Mouse (Mus musculus) ES-E14 (cell line): ENCODE measurements around the gene Tmem132b. TPM values are rescaled to one million over a fixed set of nuclear protein-coding genes. Genes with fewer than 3 reads are reported as not detected.

Experiments used
- DNase-seq: peaks from one replicate; pipeline ENCODE4 v3.0.0-alpha.2; 2013; ENCODE audit warnings: low read depth, low spot score
- H3K27ac ChIP-seq: 2 replicates; pipeline ENCODE4 v1.5.1; 2012; ENCODE audit warnings: low read depth, mild to moderate bottlenecking, low read length, moderate library complexity, mixed read lengths; ENCODE audit not compliant: poor library complexity, insufficient read depth, severe bottlenecking
- H3K36me3 ChIP-seq: 2 replicates; pipeline ENCODE4 v1.6.1; 2012; ENCODE audit warnings: mild to moderate bottlenecking, low read length, moderate library complexity, mixed read lengths; ENCODE audit not compliant: control insufficient read depth, poor library complexity, insufficient read depth, severe bottlenecking
- H3K4me1 ChIP-seq, 2 experiments: fragments of 150-350 bp in 1 of 2; sonication (generic) in 1 of 2; 2 replicates each; pipeline ENCODE4 v1.6.1; 2012; ENCODE audit warnings: low read length in 2 of 2, mild to moderate bottlenecking in 1 of 2, mixed read lengths in 1 of 2; ENCODE audit not compliant: control insufficient read depth in 2 of 2, insufficient read depth in 2 of 2, poor library complexity in 1 of 2
- H3K4me3 ChIP-seq, 2 experiments: fragments of 150-350 bp in 1 of 2; sonication (generic) in 1 of 2; 2 replicates each; pipeline ENCODE4 v1.5.1; 2012; ENCODE audit warnings: low read length in 2 of 2, low read depth in 1 of 2, mild to moderate bottlenecking in 1 of 2, mixed read lengths in 1 of 2; ENCODE audit not compliant: insufficient read depth in 1 of 2, poor library complexity in 1 of 2, severe bottlenecking in 1 of 2
- H3K9ac ChIP-seq: 2 replicates; pipeline ENCODE4 v1.6.1; 2012; ENCODE audit warnings: low read depth, mild to moderate bottlenecking, low read length, mixed read lengths; ENCODE audit not compliant: poor library complexity, insufficient read depth, severe bottlenecking
- H3K9me3 ChIP-seq: fragments of 150-350 bp; sonication (generic); 2 replicates; pipeline ENCODE4 v1.6.1; 2012; ENCODE audit warnings: low read depth, mild to moderate bottlenecking, low read length; ENCODE audit not compliant: control insufficient read depth, insufficient read depth
- CHD2 ChIP-seq: IDR thresholded peaks from 2 replicates; pipeline ENCODE4 v1.6.1; 2014; ENCODE audit warnings: mild to moderate bottlenecking, low read depth, low read length, inconsistent platforms
- HCFC1 ChIP-seq: IDR thresholded peaks from 2 replicates; pipeline ENCODE4 v1.6.1; 2012; ENCODE audit warnings: low read length, inconsistent platforms, borderline replicate concordance; ENCODE audit not compliant: insufficient read depth
- MAFK ChIP-seq: IDR thresholded peaks from 2 replicates; pipeline ENCODE4 v1.6.1; 2014; ENCODE audit warnings: mild to moderate bottlenecking, low read depth, low read length, inconsistent platforms; ENCODE audit not compliant: insufficient read depth
- ZC3H11A ChIP-seq: IDR thresholded peaks from 2 replicates; pipeline ENCODE4 v1.6.1; 2012; ENCODE audit warnings: low read depth, mild to moderate bottlenecking, inconsistent platforms, low read length, borderline replicate concordance
- ZNF384 ChIP-seq: IDR thresholded peaks from 2 replicates; pipeline ENCODE4 v1.6.1; 2012; ENCODE audit warnings: low read depth, low read length, inconsistent platforms
- in situ Hi-C, 2 experiments: fragments of 600-800 bp; cut with MboI; formaldehyde crosslinking; loops; one replicate each; pipeline ENCODE4 v1.15.1; 2025; ENCODE audit warnings: low sequenced_read_pairs in 2 of 2, inconsistent platforms in 1 of 2; ENCODE audit not compliant: unreplicated experiment in 2 of 2
- total RNA-seq: library from RNA; depleted of rRNA; stranded (reverse); fragments of 300-350 nt; gene quantifications from 2 replicates; pipeline ENCODE4 v1.2.3, GENCODE M21; 2012

Tmem132b gene
- total RNA-seq, 1 experiment: 0.13 TPM

GRCm38 (mm10) chr5:125532191-125532544 is 594 bp downstream of the Tmem132b start:
- H3K9me3 ChIP-seq: no peaks in the 10 kb centered on the region
- peak overlapping the region; percentile 66 for H3K9ac ChIP-seq
- no peak overlapping the region for H3K27ac ChIP-seq
- H3K4me1 ChIP-seq: peaks cover 0 to 9% of the 10 kb centered on the region in 2 experiments; a peak in 2 of 4 replicates
- peak overlapping the region; percentile 69 to 77; a peak in 3 of 4 replicates for H3K4me3 ChIP-seq
- in situ Hi-C loops: no loop called here
- TF ChIP-seq CHD2 (no peak), ZNF384 (no peak), ZC3H11A (no peak)
- no peaks in the 10 kb centered on the region for H3K36me3 ChIP-seq
- no peak for DNase-seq

- Histone ChIP-seq H3K27ac (no peak overlapping the region), H3K9ac (peak overlapping the region; percentile 66), H3K36me3 (no peaks in the 10 kb centered on the region), H3K4me1 (peaks cover 0 to 9% of the 10 kb centered on the region in 2 experiments; a peak in 2 of 4 replicates), H3K9me3 (no peaks in the 10 kb centered on the region), H3K4me3 (peak overlapping the region; percentile 69 to 77)
- no peak for DNase-seq
- TF ChIP-seq MAFK (no peak), HCFC1 (no peak), ZC3H11A (no peak), CHD2 (no peak), ZNF384 (no peak)
- in situ Hi-C loops: no loop called here
Observed at GRCm38 (mm10) chr5:125532545-125533224, 1.1 kb downstream of the Tmem132b start.

DNA sequence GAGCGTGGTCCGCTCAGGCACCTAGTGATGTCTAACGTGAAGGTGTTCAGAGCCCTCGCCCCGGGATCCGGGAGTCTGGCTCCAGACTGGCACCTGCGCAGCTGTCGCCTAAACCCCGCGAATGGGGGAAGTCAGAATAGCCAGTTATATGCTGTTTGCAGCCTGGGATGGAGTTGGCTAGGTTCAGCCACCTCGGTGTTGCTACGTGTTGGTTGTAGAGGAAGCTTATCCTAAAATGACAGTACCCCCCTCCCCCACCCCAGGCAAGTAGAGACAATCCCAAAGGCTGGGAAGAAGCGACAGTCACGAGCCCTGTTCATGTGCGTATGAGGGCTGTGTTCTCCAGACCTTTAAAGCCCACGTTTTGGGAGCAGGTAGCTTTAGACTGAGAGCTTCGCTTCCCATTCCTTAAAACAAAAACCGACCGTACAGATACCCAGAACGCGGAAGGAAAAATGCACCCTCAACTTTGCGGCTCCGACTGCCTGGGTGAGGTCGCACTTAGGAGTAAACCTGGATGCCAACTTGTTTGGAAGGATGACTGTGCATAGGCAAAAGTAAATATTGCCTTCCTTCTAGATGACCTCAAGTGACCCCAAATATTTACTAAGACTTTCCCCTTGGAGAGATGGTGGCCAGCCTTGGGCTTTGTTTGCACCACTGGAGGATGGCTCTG is 1.8 kb downstream of the Tmem132b start:
- DNase-seq: no peak
- no peak for TF ChIP-seq HCFC1
- no peak for TF ChIP-seq ZC3H11A
- TF ChIP-seq MAFK: no peak
- no peak for TF ChIP-seq ZNF384
- no peak for TF ChIP-seq CHD2
- Histone ChIP-seq H3K27ac (no peak overlapping the region), H3K4me1 (peaks cover 0 to 9% of the 10 kb centered on the region in 2 experiments; a peak in 2 of 4 replicates), H3K4me3 (peak overlapping the region; percentile 69 to 77; a peak in 3 of 4 replicates), H3K9ac (peak overlapping the region; percentile 66; the same call in 1 of the 2 replicates), H3K9me3 (no peaks in the 10 kb centered on the region), H3K36me3 (no peaks in the 10 kb centered on the region)
- in situ Hi-C loops: no loop called here

DNA sequence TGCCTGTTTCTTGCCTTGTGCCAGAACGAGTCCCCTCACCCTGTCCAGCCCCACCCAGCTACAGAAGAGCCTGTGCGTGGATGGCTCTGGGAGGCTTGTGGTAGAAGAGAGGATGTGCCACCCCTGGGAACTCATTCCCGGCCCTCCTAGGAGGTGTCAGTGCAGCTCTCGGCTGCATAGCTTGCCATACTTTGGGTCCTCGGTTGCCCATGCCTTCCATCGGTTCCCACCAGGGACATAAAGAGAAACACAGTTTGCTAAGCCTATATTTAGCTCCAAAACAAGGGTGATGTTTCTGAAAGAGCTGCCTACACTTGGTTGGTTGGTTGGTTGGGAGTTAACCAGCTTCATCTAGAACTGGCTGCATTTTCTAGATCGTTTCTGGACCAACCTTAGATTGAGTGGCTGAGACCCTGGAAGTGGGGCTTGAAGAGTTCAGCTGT is 2.6 kb downstream of the Tmem132b start:
- no peak for DNase-seq
- in situ Hi-C loops: no loop called here
- Histone ChIP-seq H3K4me3 (no peak overlapping the region), H3K4me1 (peaks cover 0 to 9% of the 10 kb centered on the region in 2 experiments; a peak in 2 of 4 replicates), H3K27ac (no peak overlapping the region), H3K9ac (no peak overlapping the region), H3K36me3 (no peaks in the 10 kb centered on the region), H3K9me3 (no peaks in the 10 kb centered on the region)
- TF ChIP-seq HCFC1 (no peak), CHD2 (no peak), ZC3H11A (no peak), MAFK (no peak), ZNF384 (no peak)
